Mouse (Mus musculus) thymus, adult 2 months (tissue): ENCODE measurements around the gene Serinc5. TPM values are rescaled to one million over a fixed set of nuclear protein-coding genes. Genes with fewer than 3 reads are reported as not detected.

ENCODE experiments used
- DNase-seq: peaks from one replicate; pipeline ENCODE4 v3.0.0; 2021
- H3K27ac ChIP-seq: fragments of 200-500 bp; 2 replicates; pipeline ENCODE4 v1.5.1; 2012; ENCODE audit warnings: low read length, control low read depth; ENCODE audit not compliant: control insufficient read depth, insufficient read depth
- H3K27me3 ChIP-seq: fragments of 200-500 bp; 2 replicates; pipeline ENCODE4 v1.6.1; 2012; ENCODE audit warnings: mild to moderate bottlenecking, low read length, moderate library complexity, mixed read lengths; ENCODE audit not compliant: control insufficient read depth, insufficient read depth
- H3K36me3 ChIP-seq: fragments of 200-500 bp; 2 replicates; pipeline ENCODE4 v1.6.1; 2012; ENCODE audit warnings: mild to moderate bottlenecking, low read length, moderate library complexity; ENCODE audit not compliant: control insufficient read depth, insufficient read depth
- H3K4me1 ChIP-seq: fragments of 200-500 bp; replicated peaks from 2 replicates; pipeline ENCODE4 v1.6.1; 2012; ENCODE audit warnings: low read length; ENCODE audit not compliant: control insufficient read depth, insufficient read depth
- H3K4me3 ChIP-seq: fragments of 200-500 bp; 2 replicates; pipeline ENCODE4 v1.5.1; 2012; ENCODE audit warnings: mild to moderate bottlenecking, low read length, control low read depth, moderate library complexity; ENCODE audit not compliant: control insufficient read depth, insufficient read depth
- CTCF ChIP-seq: fragments of 200-500 bp; IDR thresholded peaks from 2 replicates; pipeline ENCODE4 v1.5.1; 2012; ENCODE audit warnings: mild to moderate bottlenecking, control low read depth, low read length, moderate library complexity, borderline replicate concordance; ENCODE audit not compliant: control insufficient read depth, poor library complexity, insufficient read depth; ENCODE audit errors: extremely low read depth
- POLR2A ChIP-seq: fragments of 200-500 bp; IDR thresholded peaks from 2 replicates; pipeline ENCODE4 v1.6.1; 2012; ENCODE audit warnings: mild to moderate bottlenecking, low read length, control low read depth, moderate library complexity; ENCODE audit not compliant: control insufficient read depth, poor library complexity, insufficient read depth; ENCODE audit errors: extremely low read depth
- WGBS: fragments of 180-500 bp; shearing (Covaris S2); methylation state at CpG from one replicate; pipeline ENCODE4 v1.1.7; 2018; 5-methylcytosine and 5-hydroxymethylcytosine counted together
- polyA plus RNA-seq: library from polyadenylated mRNA; depleted of rRNA; stranded (reverse); fragments of >200 nt; gene quantifications from 2 replicates; pipeline ENCODE4 v1.2.3, GENCODE M21; 2012

Serinc5 gene
- polyA plus RNA-seq, 1 experiment, result 108 TPM

DNA sequence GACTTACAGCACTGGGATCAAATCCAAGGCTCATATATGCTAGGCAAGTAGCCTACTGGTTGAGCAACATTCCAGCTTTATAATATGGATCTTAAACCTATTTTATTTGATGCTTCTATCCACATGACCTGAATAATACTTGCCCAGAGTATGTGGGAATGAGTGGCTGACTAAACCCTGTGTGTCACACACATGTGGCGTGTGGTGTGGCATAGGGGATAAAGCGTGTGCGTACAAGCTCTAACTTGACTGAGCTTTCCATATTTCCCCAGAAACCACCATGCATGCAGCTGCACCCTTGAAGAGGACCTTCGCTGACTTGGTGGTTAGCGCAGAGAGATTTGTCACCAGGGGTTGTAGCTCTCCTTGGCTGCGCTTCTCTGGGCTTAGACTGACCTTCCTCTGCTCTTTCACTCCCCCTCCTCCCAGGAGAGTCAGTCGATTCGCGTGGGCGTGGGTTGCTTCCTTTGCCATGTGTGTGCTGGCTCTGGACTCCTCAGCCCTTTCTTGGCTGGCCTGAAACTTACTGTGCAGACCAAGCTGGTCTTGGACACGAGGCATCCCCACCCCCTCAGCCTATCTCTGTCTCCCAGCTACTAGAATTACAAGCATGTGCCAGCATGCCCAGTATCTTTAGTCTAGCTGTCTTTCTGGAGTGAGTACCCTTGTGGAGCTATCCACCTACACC lies 65.2 kb downstream of the Serinc5 start:
- Histone ChIP-seq H3K4me3 (no peak overlapping the region), H3K36me3 (no peaks in the 10 kb centered on the region), H3K27ac (peak overlapping the region; percentile 59; the same call in 1 of the 2 replicates), H3K4me1 (peaks cover 36% of the 10 kb centered on the region), H3K27me3 (no peaks in the 10 kb centered on the region)
- TF ChIP-seq POLR2A (no peak), CTCF (no peak)
- WGBS, result 48% methylated on average over 11 of the region's 11 CpGs
- peak; percentile 33 for DNase-seq

DNA sequence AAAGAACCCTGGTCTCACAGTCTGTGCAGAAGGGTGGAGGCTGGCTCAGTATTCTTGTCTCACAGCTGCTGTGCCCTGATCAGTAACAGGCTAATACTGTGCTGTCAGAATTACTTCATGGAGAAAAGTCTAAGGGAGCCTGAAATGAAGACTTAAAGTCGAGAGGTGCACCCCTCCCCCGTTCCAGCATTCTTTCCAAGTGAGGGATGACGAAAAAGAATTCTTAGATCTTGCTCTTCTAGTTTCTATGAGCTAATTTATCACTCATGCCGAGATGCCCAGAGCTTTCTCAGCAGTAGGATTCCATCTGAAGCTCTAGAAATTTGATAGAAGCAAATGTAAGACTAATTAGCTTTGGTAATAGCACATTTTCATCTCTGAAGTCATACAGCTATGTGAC lies 66.8 kb downstream of the Serinc5 start:
- Histone ChIP-seq H3K36me3 (no peaks in the 10 kb centered on the region), H3K4me1 (peaks cover 25% of the 10 kb centered on the region), H3K27ac (no peak overlapping the region), H3K4me3 (no peak overlapping the region), H3K27me3 (no peaks in the 10 kb centered on the region)
- DNase-seq, result no peak
- WGBS, result 88% methylated on average over 4 of the region's 4 CpGs
- TF ChIP-seq CTCF, result no peak
- TF ChIP-seq POLR2A, result no peak

DNA sequence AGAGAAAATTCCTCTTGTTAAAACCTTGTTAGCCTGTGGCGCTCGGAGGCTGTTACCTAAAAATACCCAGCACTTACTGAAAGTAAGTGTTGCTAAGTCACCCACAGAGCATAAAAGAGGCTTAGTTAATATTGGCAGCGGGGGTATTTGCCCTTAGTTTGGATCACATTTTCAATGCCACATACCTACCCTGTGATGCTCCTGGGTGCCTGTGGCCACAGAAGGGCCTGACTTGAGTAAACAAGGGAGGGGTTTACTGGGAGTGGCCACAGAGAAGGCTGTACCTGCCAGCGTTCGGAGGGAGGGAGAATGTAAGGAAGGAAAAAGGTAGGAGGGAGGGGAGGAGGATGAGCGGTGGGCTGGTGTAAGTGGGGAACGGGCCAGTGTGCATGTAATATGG lies 68.8 kb downstream of the Serinc5 start:
- Histone ChIP-seq H3K4me1 (peaks cover 22% of the 10 kb centered on the region), H3K4me3 (no peak overlapping the region), H3K27ac (no peak overlapping the region), H3K27me3 (no peaks in the 10 kb centered on the region), H3K36me3 (peaks cover 4% of the 10 kb centered on the region; the same call in 1 of the 2 replicates)
- no peak for TF ChIP-seq CTCF
- DNase-seq, result no peak
- WGBS, result 94% methylated on average over 7 of the region's 7 CpGs

DNA sequence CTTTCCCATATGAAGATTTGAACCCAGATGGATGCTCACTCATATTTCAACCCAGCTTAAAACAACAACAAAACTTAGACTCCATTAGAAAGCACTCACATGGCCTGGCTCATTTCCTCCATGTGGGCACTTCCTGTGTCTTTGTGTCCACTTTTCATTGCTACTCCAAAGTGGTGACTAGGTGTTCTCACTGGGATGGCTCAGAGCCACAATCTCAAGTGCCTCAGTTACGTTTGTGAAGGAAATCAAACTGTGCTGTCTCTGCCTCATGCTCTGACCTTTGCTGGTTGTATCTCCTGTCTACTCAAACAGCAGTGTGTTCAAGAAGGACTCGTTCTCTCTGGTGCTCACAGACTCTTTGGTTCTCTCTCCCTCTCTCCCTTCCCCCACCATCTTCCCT lies 70.7 kb downstream of the Serinc5 start:
- WGBS, result 89% methylated on average over 2 of the region's 2 CpGs
- Histone ChIP-seq H3K27ac (no peak overlapping the region), H3K4me3 (no peak overlapping the region), H3K4me1 (peaks cover 7% of the 10 kb centered on the region), H3K36me3 (peaks cover 15% of the 10 kb centered on the region), H3K27me3 (no peaks in the 10 kb centered on the region)
- no peak for TF ChIP-seq CTCF
- no peak for TF ChIP-seq POLR2A
- no peak for DNase-seq

DNA sequence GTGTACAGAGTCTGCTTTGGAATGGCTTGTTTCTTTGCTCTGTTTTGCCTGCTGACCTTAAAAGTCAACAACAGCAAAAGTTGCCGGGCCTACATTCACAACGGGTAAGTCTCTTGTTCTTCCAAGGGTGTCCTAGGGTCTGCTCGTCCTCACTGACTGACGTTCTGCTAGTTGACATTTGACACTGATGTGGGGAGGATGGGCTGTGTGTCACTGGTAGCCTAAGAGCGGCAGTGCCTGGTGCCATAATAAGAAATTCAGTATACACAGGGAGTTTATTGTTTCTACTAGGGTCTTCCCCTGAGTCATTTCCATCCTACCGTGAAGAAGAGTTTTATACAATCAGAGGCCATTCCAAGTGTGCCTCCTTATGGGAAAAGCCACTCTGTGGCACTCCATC lies 71.9 kb downstream of the Serinc5 start:
- H3K27ac ChIP-seq, result no peak overlapping the region
- WGBS, result 95% methylated on average over 6 of the region's 6 CpGs
- no peak for DNase-seq
- no peak for TF ChIP-seq POLR2A
- no peak for TF ChIP-seq CTCF
- no peak overlapping the region for H3K4me3 ChIP-seq
- peaks cover 17% of the 10 kb centered on the region for H3K36me3 ChIP-seq
- no peaks in the 10 kb centered on the region for H3K4me1 ChIP-seq
- H3K27me3 ChIP-seq, result no peaks in the 10 kb centered on the region

DNA sequence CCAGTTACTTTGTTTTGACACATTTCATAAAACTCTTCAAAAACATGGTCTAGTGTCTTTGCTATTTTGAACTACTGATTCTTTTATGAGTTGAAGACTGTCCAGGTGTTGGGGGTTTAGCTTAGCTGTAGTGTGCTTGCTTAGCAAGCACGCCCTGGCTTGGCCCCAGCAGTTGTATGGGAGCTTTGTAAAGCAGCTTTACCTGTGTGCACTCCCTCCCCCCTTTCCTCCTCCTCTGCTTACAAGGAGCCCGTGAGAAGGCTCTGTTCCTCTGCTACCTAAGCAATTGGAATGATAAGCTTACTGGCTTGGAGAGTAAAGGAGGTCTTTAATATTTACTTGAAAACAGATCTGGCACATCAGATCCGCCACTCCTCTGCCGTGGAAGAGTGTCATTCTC lies 72.6 kb downstream of the Serinc5 start:
- Histone ChIP-seq H3K27ac (no peak overlapping the region), H3K27me3 (no peaks in the 10 kb centered on the region), H3K36me3 (peaks cover 23% of the 10 kb centered on the region), H3K4me1 (no peaks in the 10 kb centered on the region), H3K4me3 (no peak overlapping the region)
- peak; percentile 38 for DNase-seq
- no peak for TF ChIP-seq POLR2A
- TF ChIP-seq CTCF, result no peak
- WGBS, result 87% methylated on average over 4 of the region's 4 CpGs

DNA sequence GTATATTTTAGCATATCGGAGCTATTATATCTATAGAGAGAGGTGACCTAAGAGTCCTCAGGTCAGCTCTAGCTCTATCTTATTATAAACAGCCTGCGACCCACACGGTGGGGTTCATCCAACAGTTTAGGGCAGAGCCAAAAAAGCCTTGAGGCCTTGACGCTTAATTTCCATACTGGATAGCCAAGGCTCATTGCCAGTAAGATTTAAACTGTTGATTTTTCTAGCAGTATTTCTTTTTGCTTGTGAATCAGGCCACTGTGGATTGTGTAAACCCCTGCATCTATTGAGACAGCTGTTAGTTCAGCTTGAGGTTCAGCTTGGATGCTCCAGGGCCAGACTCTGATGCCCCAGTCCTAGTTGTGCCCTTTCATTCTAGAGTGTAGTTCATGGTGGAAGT lies 73.4 kb downstream of the Serinc5 start:
- H3K4me3 ChIP-seq, result no peak overlapping the region
- DNase-seq, result no peak
- no peaks in the 10 kb centered on the region for H3K27me3 ChIP-seq
- TF ChIP-seq POLR2A (no peak), CTCF (no peak)
- no peak overlapping the region for H3K27ac ChIP-seq
- 96% methylated on average over 4 of the region's 4 CpGs for WGBS
- no peaks in the 10 kb centered on the region for H3K4me1 ChIP-seq
- peaks cover 27% of the 10 kb centered on the region for H3K36me3 ChIP-seq
